Mouse (Mus musculus) liver, embryonic 13.5 days (tissue): ENCODE data around the gene Sufu. TPM values are rescaled to one million over a fixed set of nuclear protein-coding genes. Genes with fewer than 3 reads are reported as not detected.

Experiments
- ATAC-seq: fragments of 200-750 bp; cut with Nextera tagmentation; 2 replicates; pipeline ENCODE4 v1.8.0; 2017; ENCODE audit warnings: low read depth, mild to moderate bottlenecking, moderate number of reproducible peaks, moderate library complexity
- DNase-seq: peaks from one replicate; pipeline ENCODE4 v3.0.0; 2022
- H3K27ac ChIP-seq: fragments of 300-500 bp; sonication (generic); 2 replicates; pipeline ENCODE4 v1.5.1; 2015; ENCODE audit warnings: moderate library complexity, mild to moderate bottlenecking, inconsistent platforms
- H3K27me3 ChIP-seq: fragments of 300-500 bp; sonication (generic); 2 replicates; pipeline ENCODE4 v1.6.1; 2015; ENCODE audit warnings: mild to moderate bottlenecking, inconsistent platforms
- H3K36me3 ChIP-seq: fragments of 300-500 bp; sonication (generic); 2 replicates; pipeline ENCODE4 v1.6.1; 2015; ENCODE audit warnings: mild to moderate bottlenecking, inconsistent platforms
- H3K4me1 ChIP-seq: fragments of 300-500 bp; sonication (generic); replicated peaks from 2 replicates; pipeline ENCODE4 v1.6.1; 2015; ENCODE audit warnings: inconsistent platforms
- H3K4me2 ChIP-seq: fragments of 300-500 bp; sonication (generic); 2 replicates; pipeline ENCODE4 v1.6.1; 2015; ENCODE audit warnings: inconsistent platforms, mild to moderate bottlenecking, moderate library complexity
- H3K4me3 ChIP-seq: fragments of 300-500 bp; sonication (generic); replicated peaks from 2 replicates; pipeline ENCODE4 v1.5.1; 2015; ENCODE audit warnings: mild to moderate bottlenecking, inconsistent platforms
- H3K9ac ChIP-seq: fragments of 300-500 bp; sonication (generic); 2 replicates; pipeline ENCODE4 v1.6.1; 2015; ENCODE audit warnings: mild to moderate bottlenecking, inconsistent platforms
- H3K9me3 ChIP-seq: fragments of 300-500 bp; sonication (generic); replicated peaks from 2 replicates; pipeline ENCODE4 v1.6.1; 2016; ENCODE audit warnings: inconsistent platforms
- WGBS: fragments of 180-500 bp; shearing (Covaris S2); methylation state at CpG from one replicate; pipeline ENCODE4 v1.1.7; 2015; ENCODE audit not compliant: insufficient replicate concordance; 5-methylcytosine and 5-hydroxymethylcytosine counted together
- polyA plus RNA-seq: library from polyadenylated mRNA; unstranded; fragments of >200 nt; fragmentation: Nextera tagmentation; extraction: Ambion mirVana; gene quantifications from 2 replicates; pipeline ENCODE4 v1.2.1, GENCODE M21; 2015

Gene Sufu
- 6.3 and 8.2 TPM in 2 replicates for polyA plus RNA-seq

GRCm38 (mm10) chr19:46396686-46397435 lies at the start of gene Sufu:
Gene Sufu (plus strand): TSS chr19:46396896.
- Histone ChIP-seq H3K27me3 (no peaks in the 10 kb centered on the region), H3K4me1 (peaks cover 62% of the 10 kb centered on the region), H3K27ac (peak within 1 kb of the TSS; percentile 66), H3K4me3 (peak within 1 kb of the TSS; percentile 83), H3K36me3 (peaks cover 11% of the 10 kb centered on the region), H3K4me2 (peak within 1 kb of the TSS; percentile 97), H3K9me3 (no peaks in the 10 kb centered on the region), H3K9ac (peak within 1 kb of the TSS; percentile 87)
- DNase-seq (peak; percentile 98), ATAC-seq (peak; percentile 83)
- WGBS, result 1% methylated on average over 57 of the region's 57 CpGs

GRCm38 (mm10) chr19:46347146-46347545 lies 49.5 kb upstream of the Sufu start:
- Histone ChIP-seq H3K9me3 (no peaks in the 10 kb centered on the region), H3K36me3 (no peaks in the 10 kb centered on the region), H3K4me1 (peaks cover 68% of the 10 kb centered on the region), H3K4me2 (no peak overlapping the region), H3K4me3 (no peak overlapping the region), H3K9ac (no peak overlapping the region), H3K27ac (no peak overlapping the region), H3K27me3 (peaks cover 30% of the 10 kb centered on the region)
- no peak for DNase-seq
- no peak for ATAC-seq
- WGBS, result 88% methylated on average over 1 of the region's 1 CpGs

- peak; percentile 13; the same call in 1 of the 2 replicates for ATAC-seq
Measured at GRCm38 (mm10) chr19:46347936-46348668, 48.6 kb upstream of the Sufu start.

GRCm38 (mm10) chr19:46348761-46349458 lies 47.8 kb upstream of the Sufu start:
- H3K4me3 ChIP-seq, result peak overlapping the region; percentile 70
- peaks cover 69% of the 10 kb centered on the region for H3K4me1 ChIP-seq
- DNase-seq (no peak), ATAC-seq (peak; percentile 63)
- H3K27ac ChIP-seq, result peak overlapping the region; percentile 62
- peak overlapping the region; percentile 89 for H3K4me2 ChIP-seq
- peaks cover 30% of the 10 kb centered on the region for H3K27me3 ChIP-seq
- under 1% methylated on average over 78 of the region's 78 CpGs for WGBS
- peak overlapping the region; percentile 73 for H3K9ac ChIP-seq
- H3K36me3 ChIP-seq, result no peaks in the 10 kb centered on the region
- H3K9me3 ChIP-seq, result no peaks in the 10 kb centered on the region

More at GRCm38 (mm10) chr19:46347936-46348668, 48.6 kb upstream of the Sufu start:
- Histone ChIP-seq H3K27me3 (peaks cover 30% of the 10 kb centered on the region), H3K4me2 (peak overlapping the region; percentile 89), H3K4me1 (peaks cover 74% of the 10 kb centered on the region), H3K27ac (peak overlapping the region; percentile 62), H3K9ac (peak overlapping the region; percentile 73), H3K9me3 (no peaks in the 10 kb centered on the region), H3K36me3 (no peaks in the 10 kb centered on the region), H3K4me3 (peak overlapping the region; percentile 70)
- WGBS, result 29% methylated on average over 14 of the region's 14 CpGs
- DNase-seq, result no peak

GRCm38 (mm10) chr19:46349550-46349949 lies 47.1 kb upstream of the Sufu start:
- no peak overlapping the region for H3K27ac ChIP-seq
- peak overlapping the region; percentile 73 for H3K9ac ChIP-seq

GRCm38 (mm10) chr19:46350168-46350932 lies 46.3 kb upstream of the Sufu start, which contains the start of gene 2310034G01Rik:
Gene 2310034G01Rik (minus strand): TSS chr19:46350302.
- ATAC-seq, result no peak
- peak within 1 kb of the TSS; percentile 70 for H3K4me3 ChIP-seq
- H3K4me2 ChIP-seq, result peak within 1 kb of the TSS; percentile 89
- H3K9ac ChIP-seq, result peak within 1 kb of the TSS; percentile 73
- peak within 1 kb of the TSS; percentile 62; the same call in 1 of the 2 replicates for H3K27ac ChIP-seq
- peaks cover 30% of the 10 kb centered on the region for H3K27me3 ChIP-seq
- WGBS, result 49% methylated on average over 10 of the region's 10 CpGs
- no peaks in the 10 kb centered on the region for H3K36me3 ChIP-seq
- no peak for DNase-seq
- H3K9me3 ChIP-seq, result no peaks in the 10 kb centered on the region
- peaks cover 54% of the 10 kb centered on the region for H3K4me1 ChIP-seq

More at GRCm38 (mm10) chr19:46349550-46349949, 47.1 kb upstream of the Sufu start:
- no peak for DNase-seq
- H3K4me2 ChIP-seq, result peak overlapping the region; percentile 89
- H3K4me1 ChIP-seq, result peaks cover 62% of the 10 kb centered on the region
- H3K36me3 ChIP-seq, result no peaks in the 10 kb centered on the region
- H3K27me3 ChIP-seq, result peaks cover 30% of the 10 kb centered on the region
- no peak for ATAC-seq
- peak overlapping the region; percentile 70 for H3K4me3 ChIP-seq
- WGBS, result 48% methylated on average over 6 of the region's 6 CpGs
- no peaks in the 10 kb centered on the region for H3K9me3 ChIP-seq

GRCm38 (mm10) chr19:46356701-46357138 lies 40.0 kb upstream of the Sufu start:
- peak overlapping the region; percentile 69 for H3K4me3 ChIP-seq
- H3K9me3 ChIP-seq, result no peaks in the 10 kb centered on the region
- under 1% methylated on average over 29 of the region's 29 CpGs for WGBS
- H3K4me2 ChIP-seq, result peak overlapping the region; percentile 96
- H3K9ac ChIP-seq, result peak overlapping the region; percentile 77
- peak overlapping the region; percentile 21 for H3K27ac ChIP-seq
- DNase-seq (peak; percentile 86), ATAC-seq (peak; percentile 90)
- peaks cover 3% of the 10 kb centered on the region; the same call in 1 of the 2 replicates for H3K36me3 ChIP-seq
- peaks cover 43% of the 10 kb centered on the region for H3K4me1 ChIP-seq
- H3K27me3 ChIP-seq, result no peaks in the 10 kb centered on the region

GRCm38 (mm10) chr19:46357344-46358280 lies 39.1 kb upstream of the Sufu start:
- H3K4me3 ChIP-seq, result peak overlapping the region; percentile 69
- peaks cover 5% of the 10 kb centered on the region; the same call in 1 of the 2 replicates for H3K36me3 ChIP-seq
- peak overlapping the region; percentile 63 for H3K27ac ChIP-seq
- H3K9me3 ChIP-seq, result no peaks in the 10 kb centered on the region
- ATAC-seq (peak; percentile 50; the same call in 1 of the 2 replicates), DNase-seq (no peak)
- H3K27me3 ChIP-seq, result no peaks in the 10 kb centered on the region
- peaks cover 40% of the 10 kb centered on the region for H3K4me1 ChIP-seq
- WGBS, result 3% methylated on average over 25 of the region's 25 CpGs
- H3K4me2 ChIP-seq, result peak overlapping the region; percentile 96
- H3K9ac ChIP-seq, result peak overlapping the region; percentile 77

- peak overlapping the region; percentile 63 for H3K27ac ChIP-seq
- no peak for ATAC-seq
- WGBS, result 18% methylated on average over 4 of the region's 4 CpGs
- peak overlapping the region; percentile 69 for H3K4me3 ChIP-seq
- H3K9ac ChIP-seq, result peak overlapping the region; percentile 77
- peaks cover 5% of the 10 kb centered on the region; the same call in 1 of the 2 replicates for H3K36me3 ChIP-seq
- H3K9me3 ChIP-seq, result no peaks in the 10 kb centered on the region
- no peak for DNase-seq
- peaks cover 37% of the 10 kb centered on the region for H3K4me1 ChIP-seq
- H3K27me3 ChIP-seq, result no peaks in the 10 kb centered on the region
- H3K4me2 ChIP-seq, result peak overlapping the region; percentile 96
Measured at GRCm38 (mm10) chr19:46358381-46358780, 38.3 kb upstream of the Sufu start.
